Mouse (Mus musculus) skeletal muscle tissue, adult 2 months (tissue): Measurements from ENCODE around the gene Lmo3.

Experiments
- DNase-seq: peaks from one replicate; pipeline ENCODE4 v3.0.0-alpha.2; 2012; ENCODE audit warnings: low read depth, low spot score

The Lmo3 gene

GRCm38 (mm10) chr6:138323325-138323724 is 258.4 kb downstream of the Lmo3 start:
- no peak for DNase-seq

- no peak for DNase-seq
These were observed 261.5 kb downstream of the Lmo3 start for GRCm38 (mm10) chr6:138320190-138320737.
